Mouse (Mus musculus): ENCODE measurements at regions not wholly inside any gene's neighbourhood (a gene's known extent, or its start where the extent isn't known, plus 50 kb on each side); places are given as distances from the start of the nearest gene placed in this dataset.

DNA sequence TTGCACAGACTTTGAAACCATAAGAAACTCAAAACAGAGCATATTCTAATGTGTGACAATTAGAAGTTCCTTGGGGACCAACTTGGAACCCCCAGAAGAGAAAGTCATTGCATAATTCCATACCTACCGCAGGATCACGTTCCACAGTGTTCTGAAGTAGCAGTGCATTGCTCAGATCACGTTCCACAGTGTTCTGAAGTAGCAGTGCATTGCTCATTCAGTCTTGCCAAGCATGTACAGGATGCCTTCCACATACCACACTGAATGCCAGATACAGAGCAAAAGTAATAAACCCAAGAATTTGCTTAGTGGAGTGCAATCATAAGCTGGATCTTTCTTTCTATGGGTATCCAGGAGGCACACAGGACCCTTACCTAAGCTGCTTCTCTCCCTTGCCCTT is 78.4 kb upstream of the Boc start:
- TF ChIP-seq GATA1 (IDR thresholded peaks at IDR 0.05; ENCODE audit: borderline replicate concordance, low read length) (no peak), FLI1 (IDR thresholded peaks at IDR 0.05; ENCODE audit: low read length) (no peak)

Data from megakaryocyte, embryonic 14.5 days (primary cell).